Mouse (Mus musculus) hindbrain, embryonic 14.5 days (tissue): ENCODE data around the gene Bcl2a1d. TPM values are rescaled to one million over a fixed set of nuclear protein-coding genes. Genes with fewer than 3 reads are reported as not detected.
"Not testable (repeated sequence)": the region's sequence is repeated elsewhere in the genome, so short reads cannot be mapped to it uniquely, and the experiment has no call there.

Experiments
- ATAC-seq: fragments of 200-750 bp; cut with Nextera tagmentation; 2 replicates; pipeline ENCODE4 v1.8.0; 2017; ENCODE audit warnings: moderate number of reproducible peaks, mild to moderate bottlenecking, moderate TSS enrichment, moderate library complexity; ENCODE audit not compliant: low FRiP score
- DNase-seq: peaks from one replicate; pipeline ENCODE4 v3.0.0-alpha.2; 2015; ENCODE audit warnings: low spot score
- H3K27ac ChIP-seq: fragments of 300-500 bp; sonication (generic); 2 replicates; pipeline ENCODE4 v1.5.1; 2014; ENCODE audit warnings: mild to moderate bottlenecking, moderate library complexity
- H3K27me3 ChIP-seq: fragments of 300-500 bp; sonication (generic); 2 replicates; pipeline ENCODE4 v1.6.1; 2014; ENCODE audit warnings: mild to moderate bottlenecking, low read length, mixed read lengths; ENCODE audit not compliant: control insufficient read depth, insufficient read depth
- H3K36me3 ChIP-seq: fragments of 300-500 bp; sonication (generic); replicated peaks from 2 replicates; pipeline ENCODE4 v1.6.1; 2014; ENCODE audit not compliant: control insufficient read depth, insufficient read depth
- H3K4me1 ChIP-seq: fragments of 300-500 bp; sonication (generic); replicated peaks from 2 replicates; pipeline ENCODE4 v1.6.1; 2014; ENCODE audit warnings: antibody characterized with exemption, low read length, mixed read lengths; ENCODE audit not compliant: control insufficient read depth, insufficient read depth
- H3K4me2 ChIP-seq: fragments of 300-500 bp; sonication (generic); replicated peaks from 2 replicates; pipeline ENCODE4 v1.6.1; 2014; ENCODE audit warnings: mild to moderate bottlenecking, moderate library complexity
- H3K4me3 ChIP-seq: fragments of 300-500 bp; sonication (generic); replicated peaks from 2 replicates; pipeline ENCODE4 v1.5.1; 2014; ENCODE audit warnings: mild to moderate bottlenecking, low read length
- H3K9ac ChIP-seq: fragments of 300-500 bp; sonication (generic); 2 replicates; pipeline ENCODE4 v1.6.1; 2014
- H3K9me3 ChIP-seq: fragments of 300-500 bp; sonication (generic); 2 replicates; pipeline ENCODE4 v1.6.1; 2016; ENCODE audit warnings: low read length; ENCODE audit not compliant: control insufficient read depth
- WGBS: fragments of 180-500 bp; shearing (Covaris S2); extraction: QIAGEN DNeasy Blood & Tissue Kit; methylation state at CpG from one replicate; pipeline ENCODE4 v1.1.7; 2014; 5-methylcytosine and 5-hydroxymethylcytosine counted together
- polyA plus RNA-seq: library from polyadenylated mRNA; unstranded; fragments of >200 nt; fragmentation: Nextera tagmentation; extraction: Ambion mirVana; gene quantifications from 2 replicates; pipeline ENCODE4 v1.2.1, GENCODE M21; 2014

Bcl2a1d gene
- polyA plus RNA-seq, 1 experiment from 2014 or later, result 0.39 TPM

DNA sequence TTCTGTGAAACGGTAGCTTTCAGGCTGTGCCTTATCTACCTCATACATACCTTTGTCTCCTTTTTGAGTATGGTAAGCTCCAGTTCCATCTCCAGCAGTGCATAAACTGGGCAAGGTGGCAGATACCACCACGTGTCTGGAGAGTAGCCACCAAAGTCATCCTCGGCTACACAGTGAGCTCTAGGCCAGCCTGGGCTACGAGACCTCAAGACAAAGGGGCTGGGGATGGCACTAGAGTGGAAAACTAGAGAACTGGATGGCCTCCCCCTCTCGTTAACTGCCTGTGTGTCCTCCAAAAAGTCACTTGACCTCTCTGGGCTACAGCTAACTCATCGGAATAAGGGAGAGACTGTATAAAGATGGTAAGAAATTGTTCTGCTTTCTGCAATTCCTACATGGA, 22.4 kb downstream of the Bcl2a1d start:
- Histone ChIP-seq H3K4me3 (no peak overlapping the region), H3K36me3 (no peaks in the 10 kb centered on the region), H3K27ac (no peak overlapping the region), H3K27me3 (no peaks in the 10 kb centered on the region), H3K9me3 (no peaks in the 10 kb centered on the region), H3K4me1 (no peaks in the 10 kb centered on the region), H3K9ac (no peak overlapping the region), H3K4me2 (no peak overlapping the region)
- DNase-seq (no peak), ATAC-seq (no peak)
- WGBS, result 92% methylated on average over 6 of the region's 6 CpGs

DNA sequence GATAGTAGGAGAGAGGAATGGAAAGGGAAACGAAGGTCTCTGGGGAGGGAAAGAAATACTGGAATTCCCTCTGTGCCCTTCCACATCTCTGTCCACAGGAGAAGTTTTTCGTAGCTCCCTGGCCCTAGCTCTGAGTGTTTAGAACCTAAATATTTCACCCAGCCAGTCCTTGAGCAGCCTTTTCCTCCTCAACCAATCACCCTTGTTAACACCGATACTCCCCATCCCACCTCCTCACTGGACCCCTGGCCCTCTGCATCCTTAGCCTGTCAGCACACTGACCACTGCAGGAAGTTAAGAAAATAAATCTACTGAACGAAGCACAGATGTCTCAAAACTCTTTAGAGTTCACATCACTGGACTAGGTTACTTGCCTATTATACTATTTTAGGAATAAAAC, 25.0 kb downstream of the Bcl2a1d start:
- ATAC-seq, result no peak
- Histone ChIP-seq H3K4me2 (no peak overlapping the region), H3K27me3 (no peaks in the 10 kb centered on the region), H3K9me3 (no peaks in the 10 kb centered on the region), H3K9ac (no peak overlapping the region), H3K4me3 (no peak overlapping the region), H3K4me1 (no peaks in the 10 kb centered on the region), H3K27ac (no peak overlapping the region), H3K36me3 (no peaks in the 10 kb centered on the region)
- 77% methylated on average over 4 of the region's 4 CpGs for WGBS
- no peak for DNase-seq

DNA sequence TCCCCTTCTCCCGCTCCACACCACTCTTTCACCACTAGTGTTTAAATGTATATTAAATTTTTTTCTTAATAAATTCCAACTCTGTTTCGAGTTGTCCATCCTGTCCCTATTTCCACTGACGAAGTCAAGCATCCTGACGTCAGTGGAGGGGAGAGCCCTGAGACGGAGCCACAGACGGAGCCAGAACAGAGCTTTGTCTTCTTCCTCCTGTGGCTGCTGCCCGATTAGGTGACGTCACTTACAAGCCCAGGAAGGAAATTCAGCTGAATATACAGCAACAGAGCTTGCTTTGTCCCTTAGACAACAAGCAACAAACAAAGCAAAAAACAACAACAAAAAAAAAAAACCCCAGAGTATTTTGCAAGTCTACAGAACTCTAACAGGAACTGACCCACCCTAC, 26.6 kb downstream of the Bcl2a1d start:
- not testable (repeated sequence) for H3K27me3 ChIP-seq, H3K9me3 ChIP-seq, DNase-seq, H3K4me1 ChIP-seq, H3K36me3 ChIP-seq, H3K4me2 ChIP-seq, ATAC-seq, H3K4me3 ChIP-seq, H3K9ac ChIP-seq, H3K27ac ChIP-seq
- WGBS, result 76% methylated on average over 8 of the region's 8 CpGs

DNA sequence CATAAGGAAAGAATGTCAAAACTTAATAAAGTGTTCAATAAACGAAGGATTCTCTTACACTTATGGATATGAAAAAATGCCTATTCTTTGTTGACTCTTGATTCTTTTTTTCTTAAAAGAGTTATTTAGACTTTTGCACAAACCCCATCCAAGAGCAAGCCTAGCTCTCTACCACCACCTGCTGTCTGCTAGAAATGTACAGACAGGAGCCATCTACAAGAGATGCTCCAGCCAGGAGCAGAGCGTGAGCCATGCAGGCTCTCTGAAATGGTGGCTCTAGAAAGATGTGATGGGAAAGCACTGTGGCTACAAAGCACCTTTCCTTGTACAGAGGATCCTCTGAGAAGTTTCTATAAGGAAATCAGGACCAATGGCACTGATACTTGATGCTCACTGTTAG, 33.0 kb downstream of the Bcl2a1d start:
- not testable (repeated sequence) for DNase-seq, H3K36me3 ChIP-seq, H3K4me3 ChIP-seq, H3K9me3 ChIP-seq, H3K4me1 ChIP-seq, H3K27me3 ChIP-seq, H3K27ac ChIP-seq, ATAC-seq, H3K9ac ChIP-seq, H3K4me2 ChIP-seq
- WGBS, result no CpG with 5 or more reads among the region's 2 CpGs

DNA sequence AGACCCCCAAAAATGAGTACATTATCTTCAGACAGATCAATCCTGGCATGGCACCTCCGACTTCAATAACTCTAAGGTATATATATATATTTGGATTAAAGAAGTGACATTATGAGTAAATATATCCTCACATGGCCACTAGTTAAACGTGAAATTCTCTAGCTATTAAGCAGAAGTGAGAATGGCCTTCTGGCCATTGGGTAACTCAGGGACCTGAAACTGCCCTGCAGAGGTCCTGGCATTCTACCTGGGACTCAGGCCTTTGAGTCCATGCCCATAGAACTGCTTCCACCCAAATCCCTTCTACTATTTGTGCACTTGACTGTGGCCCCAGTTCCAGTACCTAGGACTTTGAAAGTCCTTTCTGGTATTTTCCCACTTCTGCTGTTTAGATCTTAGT, 40.4 kb downstream of the Bcl2a1d start:
- H3K9me3 ChIP-seq, H3K4me2 ChIP-seq, H3K4me1 ChIP-seq, H3K27ac ChIP-seq, H3K36me3 ChIP-seq, H3K27me3 ChIP-seq, DNase-seq, ATAC-seq, H3K4me3 ChIP-seq, H3K9ac ChIP-seq: not testable (repeated sequence)
- WGBS, result 83% methylated on average over 2 of the region's 2 CpGs

DNA sequence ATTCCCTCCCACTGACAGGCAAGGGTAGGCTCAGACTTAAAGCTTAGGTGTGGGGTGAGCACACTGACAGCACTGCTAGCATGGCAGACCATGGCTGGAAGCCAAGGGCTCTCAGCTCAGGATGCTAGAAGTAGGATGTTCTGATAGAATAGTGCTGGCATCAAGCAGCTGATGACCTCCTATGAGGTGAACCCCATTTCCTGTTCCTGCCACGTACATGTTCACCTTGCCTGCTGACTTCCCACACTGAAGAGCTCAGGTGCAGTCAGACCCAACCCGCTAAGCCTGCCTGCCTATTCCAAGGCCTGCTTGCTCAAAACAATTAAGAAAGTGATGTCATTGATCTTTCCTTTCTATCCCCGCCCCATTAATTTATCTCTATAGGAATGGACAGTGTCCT, 42.3 kb downstream of the Bcl2a1d start:
- not testable (repeated sequence) for H3K9ac ChIP-seq, DNase-seq, H3K27me3 ChIP-seq, H3K27ac ChIP-seq, H3K9me3 ChIP-seq, H3K4me1 ChIP-seq, ATAC-seq, H3K36me3 ChIP-seq, H3K4me3 ChIP-seq, H3K4me2 ChIP-seq
- 83% methylated on average over 3 of the region's 3 CpGs for WGBS

DNA sequence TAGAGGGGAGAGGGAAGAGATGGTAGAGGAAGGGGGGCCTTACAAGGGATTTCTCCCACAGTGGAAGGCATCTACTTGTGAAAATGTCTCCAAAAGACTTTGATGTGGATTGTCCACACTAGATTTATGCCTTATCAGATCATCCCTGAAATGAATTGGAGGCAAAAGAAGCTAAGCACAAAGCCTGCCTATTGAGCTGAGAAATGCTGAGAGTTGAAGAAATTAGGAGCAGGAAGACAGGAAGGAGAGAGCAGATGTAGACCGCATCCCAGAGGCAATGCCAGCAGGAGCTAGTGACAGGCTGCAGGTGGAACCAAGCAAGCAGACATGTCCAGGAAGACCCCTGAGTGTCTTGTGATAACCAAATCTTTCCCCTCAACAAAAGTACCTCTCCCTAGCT, 45.0 kb downstream of the Bcl2a1d start:
- not testable (repeated sequence) for H3K4me1 ChIP-seq, H3K4me3 ChIP-seq, DNase-seq, H3K27ac ChIP-seq, H3K27me3 ChIP-seq, ATAC-seq, H3K9me3 ChIP-seq, H3K9ac ChIP-seq, H3K36me3 ChIP-seq, H3K4me2 ChIP-seq
- WGBS, result 96% methylated on average over 1 of the region's 1 CpGs

Other genes starting within 250 kb of the Bcl2a1d start
- gene Syncrip, start 249.3 kb downstream of the Bcl2a1d start, polyA plus RNA-seq, result 91.5 and 98.2 TPM in 2 replicates
- gene Zfp949, start 183.9 kb downstream of the Bcl2a1d start, polyA plus RNA-seq, result 16.9 and 18.4 TPM in 2 replicates
- gene Trim43a, start 151.0 kb downstream of the Bcl2a1d start, polyA plus RNA-seq, result 0.10 TPM in 1 of 2 replicates, not detected in the other
- 37.1 and 40.0 TPM in 2 replicates for gene Mthfsl, start 11.6 kb downstream of the Bcl2a1d start, polyA plus RNA-seq
- gene Trim43c, start 107.2 kb upstream of the Bcl2a1d start, polyA plus RNA-seq, result not detected in 2 replicates
- gene Bcl2a1a, start 225.0 kb upstream of the Bcl2a1d start, polyA plus RNA-seq, result not detected in 2 replicates